Mouse (Mus musculus): Measurements from ENCODE around the gene Sdk1.

Gene Sdk1

GRCm38 (mm10) chr5:141768761-141769515 is 527.6 kb downstream of the Sdk1 start:
- DNase-seq (ENCODE audit: low spot score in 2 of 2) = no peak

GRCm38 (mm10) chr5:141771516-141771915 is 530.2 kb downstream of the Sdk1 start:
- DNase-seq (ENCODE audit: low spot score in 2 of 2) = no peak

GRCm38 (mm10) chr5:141778231-141778630 is 536.9 kb downstream of the Sdk1 start:
- DNase-seq (ENCODE audit: low spot score in 2 of 2) = no peak

- no peak for DNase-seq (ENCODE audit: low spot score in 2 of 2)
These were observed 539.9 kb downstream of the Sdk1 start for GRCm38 (mm10) chr5:141781142-141781541.

- no peak for DNase-seq (ENCODE audit: low spot score in 2 of 2)
These were observed 541.0 kb downstream of the Sdk1 start for GRCm38 (mm10) chr5:141782330-141782729.

- no peak for DNase-seq (ENCODE audit: low spot score in 2 of 2)
These were observed 542.2 kb downstream of the Sdk1 start for GRCm38 (mm10) chr5:141783516-141783915.

- DNase-seq (ENCODE audit: low spot score in 2 of 2) = no peak
These were observed 552.6 kb downstream of the Sdk1 start for GRCm38 (mm10) chr5:141793926-141794325.

GRCm38 (mm10) chr5:141823823-141824330 is 582.6 kb downstream of the Sdk1 start:
- DNase-seq (ENCODE audit: low spot score in 2 of 2) = no peak

GRCm38 (mm10) chr5:141824739-141825379 is 583.6 kb downstream of the Sdk1 start:
- no peak for DNase-seq (ENCODE audit: low spot score in 2 of 2)

- DNase-seq (ENCODE audit: low spot score in 2 of 2) = no peak
These were observed 594.3 kb downstream of the Sdk1 start for GRCm38 (mm10) chr5:141835566-141835965.

GRCm38 (mm10) chr5:141836892-141837455 is 595.7 kb downstream of the Sdk1 start:
- DNase-seq (ENCODE audit: low spot score in 2 of 2) = no peak

- no peak for DNase-seq (ENCODE audit: low spot score in 2 of 2)
These were observed 603.4 kb downstream of the Sdk1 start for GRCm38 (mm10) chr5:141844701-141845100.

- DNase-seq (ENCODE audit: low spot score in 2 of 2) = no peak
These were observed 606.4 kb downstream of the Sdk1 start for GRCm38 (mm10) chr5:141847686-141848085.

- DNase-seq (ENCODE audit: low spot score in 2 of 2) = no peak
These were observed 610.9 kb downstream of the Sdk1 start for GRCm38 (mm10) chr5:141852175-141852574.

- DNase-seq (ENCODE audit: low spot score in 2 of 2) = no peak
These were observed 615.2 kb downstream of the Sdk1 start for GRCm38 (mm10) chr5:141856447-141856846.

- no peak for DNase-seq (ENCODE audit: low spot score in 2 of 2)
These were observed 616.5 kb downstream of the Sdk1 start for GRCm38 (mm10) chr5:141857781-141858180.

- DNase-seq (ENCODE audit: low spot score in 2 of 2) = no peak
These were observed 617.3 kb downstream of the Sdk1 start for GRCm38 (mm10) chr5:141858406-141859160.

- no peak for DNase-seq (ENCODE audit: low spot score in 2 of 2)
These were observed 624.8 kb downstream of the Sdk1 start for GRCm38 (mm10) chr5:141866042-141866441.

- DNase-seq (ENCODE audit: low spot score in 2 of 2) = no peak
These were observed 632.5 kb downstream of the Sdk1 start for GRCm38 (mm10) chr5:141873751-141874150.

GRCm38 (mm10) chr5:141880661-141881060 is 639.4 kb downstream of the Sdk1 start:
- DNase-seq (ENCODE audit: low spot score in 2 of 2) = no peak

GRCm38 (mm10) chr5:141884111-141884647 is 642.9 kb downstream of the Sdk1 start:
- DNase-seq (ENCODE audit: low spot score in 2 of 2) = no peak

GRCm38 (mm10) chr5:141886006-141886405 is 644.7 kb downstream of the Sdk1 start:
- no peak for DNase-seq (ENCODE audit: low spot score in 2 of 2)
